Mouse (Mus musculus) CH12.LX (cell line): ENCODE measurements at regions not wholly inside any gene's neighbourhood (a gene's known extent, or its start where the extent isn't known, plus 50 kb on each side); places are given as distances from the start of the nearest gene placed in this dataset.

ENCODE experiments used
- DNase-seq: peaks from one replicate; pipeline ENCODE4 v3.0.0-alpha.2; 2013; ENCODE audit errors: extremely low read depth
- H3K27ac ChIP-seq: 2 replicates; pipeline ENCODE4 v1.5.1; 2012; ENCODE audit warnings: low read depth, mild to moderate bottlenecking, control low read depth, moderate library complexity; ENCODE audit not compliant: insufficient read depth
- H3K27me3 ChIP-seq: replicated peaks from 2 replicates; pipeline ENCODE3; 2012; ENCODE audit warnings: inconsistent platforms
- H3K36me3 ChIP-seq, 2 experiments: replicated peaks in 1 of 2; 2 replicates each; pipeline versions ENCODE3 to v1.6.1; 2012; ENCODE audit warnings: inconsistent platforms in 1 of 2, low read length in 1 of 2, mild to moderate bottlenecking in 1 of 2, mixed read lengths in 1 of 2, moderate library complexity in 1 of 2; ENCODE audit not compliant: control insufficient read depth in 1 of 2, insufficient read depth in 1 of 2
- H3K4me1 ChIP-seq, 2 experiments: 2 replicates each; pipeline ENCODE4 v1.6.1; 2012; ENCODE audit warnings: inconsistent platforms in 1 of 2, moderate library complexity in 1 of 2; ENCODE audit not compliant: insufficient read depth in 2 of 2, control insufficient read depth in 1 of 2
- H3K4me2 ChIP-seq: 2 replicates; pipeline ENCODE4 v1.6.1; 2012; ENCODE audit warnings: low read depth, mild to moderate bottlenecking, control low read depth; ENCODE audit not compliant: poor library complexity, insufficient read depth, severe bottlenecking
- H3K4me3 ChIP-seq, 3 experiments: fragments of 150-350 bp in 1 of 3; sonication (generic) in 1 of 3; replicated peaks in 1 of 3; 2 replicates each; pipeline versions ENCODE3 to v1.5.1; 2011 to 2012; ENCODE audit warnings: low read depth in 2 of 3, low read length in 2 of 3, mild to moderate bottlenecking in 2 of 3, moderate library complexity in 2 of 3, control low read depth in 1 of 3, improper control_type of control experiment in 1 of 3, inconsistent platforms in 1 of 3, mixed read lengths in 1 of 3; ENCODE audit not compliant: poor library complexity in 1 of 3
- H3K79me2 ChIP-seq: replicated peaks from 2 replicates; pipeline ENCODE4 v1.6.1; 2012; ENCODE audit warnings: mild to moderate bottlenecking, moderate library complexity; ENCODE audit not compliant: control insufficient read depth, poor library complexity, insufficient read depth, severe bottlenecking; ENCODE audit errors: extremely low read depth
- H3K9ac ChIP-seq: 2 replicates; pipeline ENCODE4 v1.6.1; 2012; ENCODE audit warnings: low read depth, mild to moderate bottlenecking, control low read depth, moderate library complexity; ENCODE audit not compliant: insufficient read depth
- H3K9me3 ChIP-seq: replicated peaks from 2 replicates; pipeline ENCODE3; 2012; ENCODE audit warnings: low read length, inconsistent platforms, mixed read lengths
- BHLHE40 ChIP-seq: IDR thresholded peaks from 2 replicates; pipeline ENCODE4 v1.6.1; 2011; ENCODE audit warnings: mild to moderate bottlenecking, low read depth, low read length, improper control_type of control experiment
- CHD1 ChIP-seq: IDR thresholded peaks from 2 replicates; pipeline ENCODE4 v1.6.1; 2012; ENCODE audit warnings: low read depth, low read length, improper control_type of control experiment, inconsistent platforms
- E2F4 ChIP-seq: IDR thresholded peaks from 2 replicates; pipeline ENCODE4 v1.6.1; 2011; ENCODE audit warnings: low read depth, low read length, improper control_type of control experiment; ENCODE audit not compliant: insufficient replicate concordance
- JUN ChIP-seq: IDR thresholded peaks from 2 replicates; pipeline ENCODE4 v1.6.1; 2011; ENCODE audit warnings: low read depth, mild to moderate bottlenecking, low read length, improper control_type of control experiment, moderate library complexity; ENCODE audit not compliant: insufficient read depth
- KAT2A ChIP-seq: IDR thresholded peaks from 2 replicates; pipeline ENCODE4 v1.6.1; 2012; ENCODE audit warnings: low read length, improper control_type of control experiment, inconsistent platforms; ENCODE audit not compliant: insufficient replicate concordance
- MEF2A ChIP-seq: IDR thresholded peaks from 2 replicates; pipeline ENCODE4 v1.6.1; 2014; ENCODE audit warnings: low read depth, mild to moderate bottlenecking, inconsistent platforms, low read length, improper control_type of control experiment, borderline replicate concordance
- MXI1 ChIP-seq: IDR thresholded peaks from 2 replicates; pipeline ENCODE4 v1.6.1; 2011; ENCODE audit warnings: mild to moderate bottlenecking, low read depth, low read length, improper control_type of control experiment
- NELFE ChIP-seq: IDR thresholded peaks from 2 replicates; pipeline ENCODE4 v1.6.1; 2011; ENCODE audit warnings: low read depth, low read length, improper control_type of control experiment
- POLR2A ChIP-seq: IDR thresholded peaks from 2 replicates; pipeline ENCODE4 v1.6.1; 2011; ENCODE audit warnings: low read depth, mild to moderate bottlenecking, improper control_type of control experiment, low read length
- POLR2AphosphoS2 ChIP-seq: IDR thresholded peaks from 2 replicates; pipeline ENCODE4 v1.6.1; 2011; ENCODE audit warnings: low read depth, low read length, improper control_type of control experiment
- RCOR1 ChIP-seq: conservative IDR thresholded peaks from 2 replicates; pipeline ENCODE4 v1.6.1; 2012; ENCODE audit warnings: low read depth, mild to moderate bottlenecking, inconsistent platforms, low read length, improper control_type of control experiment
- SIN3A ChIP-seq: IDR thresholded peaks from 2 replicates; pipeline ENCODE4 v1.6.1; 2012; ENCODE audit warnings: low read length, improper control_type of control experiment, inconsistent platforms
- SMC3 ChIP-seq: IDR thresholded peaks from 2 replicates; pipeline ENCODE4 v1.6.1; 2011; ENCODE audit warnings: low read depth, low read length, improper control_type of control experiment
- TBP ChIP-seq: conservative IDR thresholded peaks from 2 replicates; pipeline ENCODE4 v1.6.1; 2011; ENCODE audit warnings: low read depth, low read length, improper control_type of control experiment
- TCF12 ChIP-seq: IDR thresholded peaks from 2 replicates; pipeline ENCODE4 v1.6.1; 2014; ENCODE audit warnings: low read depth, mild to moderate bottlenecking, inconsistent platforms, low read length, improper control_type of control experiment
- USF1 ChIP-seq: IDR thresholded peaks from 2 replicates; pipeline ENCODE4 v1.6.1; 2014; ENCODE audit warnings: low read depth, mild to moderate bottlenecking, inconsistent platforms, low read length, improper control_type of control experiment
- USF2 ChIP-seq: conservative IDR thresholded peaks from 2 replicates; pipeline ENCODE4 v1.6.1; 2011; ENCODE audit warnings: low read depth, low read length, improper control_type of control experiment
- ZKSCAN1 ChIP-seq: IDR thresholded peaks from 2 replicates; pipeline ENCODE4 v1.6.1; 2012; ENCODE audit warnings: low read depth, inconsistent platforms, low read length, improper control_type of control experiment, borderline replicate concordance
- ZMIZ1 ChIP-seq: IDR thresholded peaks from 2 replicates; pipeline ENCODE4 v1.6.1; 2012; ENCODE audit warnings: low read depth, mild to moderate bottlenecking, inconsistent platforms, low read length, improper control_type of control experiment
- dilution Hi-C: fragments of 300-500 bp; cut with MboI; formaldehyde crosslinking; loops from 2 replicates; pipeline ENCODE4 v1.14.3; 2020; ENCODE audit warnings: low sequenced_read_pairs; ENCODE audit not compliant: extremely low pct_unique_long_range_greater_than_20kb, extremely low pct_ligation_motif_present
- in situ Hi-C: fragments of 300-500 bp; cut with MboI; formaldehyde crosslinking; loops from 3 replicates; pipeline ENCODE4 v1.14.3; 2019; ENCODE audit warnings: low sequenced_read_pairs, low pct_ligation_motif_present, low pct_unique_long_range_greater_than_20kb, mixed read lengths

GRCm38 (mm10) chr14:106550150-106550549, 444.2 kb downstream of the Trim52 start:
- dilution Hi-C loops = no loop called here
- Histone ChIP-seq H3K4me1 (no peaks in the 10 kb centered on the region), H3K36me3 (no peaks in the 10 kb centered on the region), H3K4me2 (no peak overlapping the region), H3K79me2 (no peaks in the 10 kb centered on the region), H3K9me3 (peaks cover 26% of the 10 kb centered on the region), H3K27me3 (no peaks in the 10 kb centered on the region), H3K4me3 (no peak overlapping the region), H3K27ac (no peak overlapping the region), H3K9ac (no peak overlapping the region)
- in situ Hi-C loops = no loop called here
- TF ChIP-seq JUN = no peak
- TF ChIP-seq TCF12 = no peak
- TF ChIP-seq MEF2A = no peak
- no peak for TF ChIP-seq ZKSCAN1
- TF ChIP-seq POLR2AphosphoS2 = no peak
- TF ChIP-seq TBP = no peak
- TF ChIP-seq USF1 = no peak
- TF ChIP-seq USF2 = no peak
- TF ChIP-seq KAT2A = no peak
- TF ChIP-seq BHLHE40 = no peak
- no peak for TF ChIP-seq ZMIZ1
- no peak for TF ChIP-seq MXI1
- DNase-seq = no peak

DNA sequence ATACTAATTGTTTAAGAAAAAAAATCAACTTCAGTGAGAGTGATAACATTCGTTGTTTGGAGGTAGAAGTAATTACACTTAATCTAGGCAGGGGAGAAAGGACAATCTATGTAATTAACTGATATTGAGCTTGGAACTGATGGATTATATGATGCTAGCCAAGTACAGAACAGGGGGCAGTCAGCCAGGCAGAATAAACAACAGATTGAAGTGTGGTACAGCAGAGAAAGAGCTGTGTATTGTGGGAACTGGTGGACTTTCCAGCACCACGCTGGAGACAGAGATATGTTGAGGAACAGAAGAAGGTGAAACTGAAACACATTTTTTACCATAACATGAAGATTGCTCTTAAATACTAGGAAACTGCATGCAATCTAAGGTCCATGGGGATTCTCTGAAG, 473.3 kb downstream of the Trim52 start:
- DNase-seq = no peak
- dilution Hi-C loops = no loop called here
- no peak overlapping the region for H3K9ac ChIP-seq
- H3K36me3 ChIP-seq = no peaks in the 10 kb centered on the region
- no peak overlapping the region for H3K4me3 ChIP-seq
- H3K79me2 ChIP-seq = no peaks in the 10 kb centered on the region
- in situ Hi-C loops = no loop called here
- H3K9me3 ChIP-seq = peaks cover 42% of the 10 kb centered on the region
- no peak overlapping the region for H3K27ac ChIP-seq
- TF ChIP-seq RCOR1 (no peak), JUN (no peak), SMC3 (no peak), BHLHE40 (no peak), CHD1 (no peak), SIN3A (no peak), POLR2A (no peak), KAT2A (no peak), TBP (no peak), POLR2AphosphoS2 (no peak), NELFE (no peak), E2F4 (no peak), MEF2A (no peak)
- H3K4me1 ChIP-seq = no peaks in the 10 kb centered on the region
- H3K4me2 ChIP-seq = no peak overlapping the region
- H3K27me3 ChIP-seq = no peaks in the 10 kb centered on the region
